ENCODE assay signal across 8 mouse cellular contexts in genomic region chr8:71367529-71368176, GRCm38 (mm10). TPM values are rescaled to one million over a fixed set of nuclear protein-coding genes. Genes with fewer than 3 reads are reported as not detected.
A peak's percentile ranks its signal among the peaks of the same experiment; 100 is the strongest.
DNase-seq lines count a peak whose midpoint lies in the region; ATAC-seq and TF ChIP-seq lines count a peak whose summit lies in the region.

No protein-coding gene starts in this region.

- peak overlapping the region; percentile 61 for H3K9ac ChIP-seq in neural tube, embryonic 15.5 days (replicated peaks)

- DNase-seq in gastrocnemius, adult 2 months = peak; percentile 51
- DNase-seq in gastrocnemius, postnatal 4 days (ENCODE audit: low spot score in 2 of 2) = no peak
- DNase-seq in thymus, postnatal 14 days = peak; percentile 32
- no peak for DNase-seq in thymus, postnatal 10 days (ENCODE audit: low spot score in 2 of 2)
- DNase-seq in kidney, postnatal 10 days = peak; percentile 55
- no peak for DNase-seq in gastrocnemius, adult 8-10 months (ENCODE audit: low spot score in 2 of 2)
- no peak for DNase-seq in frontal cortex, postnatal 36 days (ENCODE audit: low spot score in 2 of 2)

- 51% methylated on average over 17 of the region's 17 CpGs for WGBS in neural tube, embryonic 15.5 days

- H3K4me1 ChIP-seq in neural tube, embryonic 15.5 days = peaks cover 41% of the 10 kb centered on the region

- peak overlapping the region; percentile 89 for H3K4me2 ChIP-seq in neural tube, embryonic 15.5 days

- no peak for TF ChIP-seq CTCF in gastrocnemius, adult 2 months (IDR thresholded peaks at IDR 0.05)

- intact Hi-C loops in gastrocnemius, adult 2 months (cut with DNase I) = loop anchor here (2.0 kb wide), 1 partner anchor 95 kb away; the partner anchor contains the start of genes Haus8 and Myo9b

- H3K27me3 ChIP-seq in neural tube, embryonic 15.5 days (replicated peaks) = no peaks in the 10 kb centered on the region

- H3K4me3 ChIP-seq in gastrocnemius, adult 2 months = peak overlapping the region; percentile 87
- peak overlapping the region; percentile 65 for H3K4me3 ChIP-seq in neural tube, embryonic 15.5 days (replicated peaks)

- H3K27ac ChIP-seq in gastrocnemius, adult 2 months = peak overlapping the region; percentile 99
- H3K27ac ChIP-seq in neural tube, embryonic 15.5 days (replicated peaks) = peak overlapping the region; percentile 98

- peaks cover 17% of the 10 kb centered on the region for H3K36me3 ChIP-seq in neural tube, embryonic 15.5 days

- no peaks in the 10 kb centered on the region for H3K9me3 ChIP-seq in neural tube, embryonic 15.5 days (replicated peaks)

- no peak for ATAC-seq in neural tube, embryonic 15.5 days (ENCODE audit: low FRiP score)

RNA-seq across cellular contexts. Expression of gene Use1, which starts 1.0 kb away (rescaled TPM):
- 100 to 1,000 TPM in 1 of 2 experiments, 10 to 100 TPM in 1; 79.7 to 104 TPM for total RNA-seq in gastrocnemius, adult 2 months (2021)
- 100 to 1,000 TPM; 139 to 149 TPM for total RNA-seq in gastrocnemius, postnatal 4 days (2021)
- 121 and 122 TPM in 2 replicates for polyA plus RNA-seq in neural tube, embryonic 15.5 days (2015; fragmentation: Nextera tagmentation; extraction: Ambion mirVana)
- total RNA-seq in gastrocnemius, adult 8-10 months (2022) = 100 to 1,000 TPM in 2 of 4 experiments, 10 to 100 TPM in 2; 90.5 to 106 (median 100) TPM

RNA-seq across cellular contexts. Expression of gene Ocel1, which starts 3.4 kb away (rescaled TPM):
- total RNA-seq in gastrocnemius, adult 2 months (2021) = 1 to 10 TPM; 6.0 to 8.4 TPM
- 1 to 10 TPM; 8.1 to 9.2 TPM for total RNA-seq in gastrocnemius, postnatal 4 days (2021)
- polyA plus RNA-seq in neural tube, embryonic 15.5 days (2015; fragmentation: Nextera tagmentation; extraction: Ambion mirVana) = 5.6 and 9.2 TPM in 2 replicates
- total RNA-seq in gastrocnemius, adult 8-10 months (2022) = 1 to 10 TPM; 5.0 to 6.0 (median 5.8) TPM

RNA-seq across cellular contexts. Expression of gene Nr2f6, which starts 14.1 kb away (rescaled TPM):
- total RNA-seq in gastrocnemius, adult 2 months (2021) = 10 to 100 TPM; 19.6 to 21.9 TPM
- total RNA-seq in gastrocnemius, postnatal 4 days (2021) = 10 to 100 TPM; 37.0 to 40.4 TPM
- 28.6 and 34.9 TPM in 2 replicates for polyA plus RNA-seq in neural tube, embryonic 15.5 days (2015; fragmentation: Nextera tagmentation; extraction: Ambion mirVana)
- 10 to 100 TPM; 19.9 to 23.3 (median 20.9) TPM for total RNA-seq in gastrocnemius, adult 8-10 months (2022)

RNA-seq across cellular contexts. Expression of gene Ushbp1, which starts 27.9 kb away (rescaled TPM):
- 1 to 10 TPM; 6.4 to 9.3 TPM for total RNA-seq in gastrocnemius, adult 2 months (2021)
- total RNA-seq in gastrocnemius, postnatal 4 days (2021) = 10 to 100 TPM; 14.7 to 17.4 TPM
- polyA plus RNA-seq in neural tube, embryonic 15.5 days (2015; fragmentation: Nextera tagmentation; extraction: Ambion mirVana) = 7.0 and 9.8 TPM in 2 replicates
- total RNA-seq in gastrocnemius, adult 8-10 months (2022) = 1 to 10 TPM; 3.5 to 6.3 (median 4.5) TPM

RNA-seq across cellular contexts. Expression of gene Babam1, which starts 29.0 kb away (rescaled TPM):
- 10 to 100 TPM; 60.8 to 69.6 TPM for total RNA-seq in gastrocnemius, adult 2 months (2021)
- total RNA-seq in gastrocnemius, postnatal 4 days (2021) = 10 to 100 TPM; 64.4 to 77.9 TPM
- 96.0 and 96.1 TPM in 2 replicates for polyA plus RNA-seq in neural tube, embryonic 15.5 days (2015; fragmentation: Nextera tagmentation; extraction: Ambion mirVana)
- total RNA-seq in gastrocnemius, adult 8-10 months (2022) = 10 to 100 TPM; 68.5 to 73.4 (median 70.8) TPM

Comparison
In these comparisons a context has a peak if more than half of its experiments do, and no peak if none do; other contexts are left out.
1. DNase-seq: peak in gastrocnemius, adult 2 months (single experiment), thymus, postnatal 14 days (single experiment) and kidney, postnatal 10 days (single experiment); none in gastrocnemius, postnatal 4 days (0 of 2), thymus, postnatal 10 days (0 of 2), gastrocnemius, adult 8-10 months (0 of 2) and frontal cortex, postnatal 36 days (0 of 2).